Mouse (Mus musculus) forebrain, embryonic 12.5 days (tissue): ENCODE results near the gene Bst1. TPM values are rescaled to one million over a fixed set of nuclear protein-coding genes. Genes with fewer than 3 reads are reported as not detected.

ENCODE experiments used
- ATAC-seq: fragments of 200-750 bp; cut with Nextera tagmentation; 2 replicates; pipeline ENCODE4 v1.8.0; 2017; ENCODE audit warnings: moderate TSS enrichment; ENCODE audit not compliant: low FRiP score
- H3K27ac ChIP-seq: fragments of 300-500 bp; sonication (generic); 2 replicates; pipeline ENCODE4 v1.5.1; 2016; ENCODE audit warnings: mild to moderate bottlenecking
- H3K27me3 ChIP-seq: fragments of 300-500 bp; sonication (generic); 2 replicates; pipeline ENCODE4 v1.6.1; 2016; ENCODE audit warnings: mild to moderate bottlenecking
- H3K36me3 ChIP-seq: fragments of 300-500 bp; sonication (generic); replicated peaks from 2 replicates; pipeline ENCODE4 v1.6.1; 2016; ENCODE audit warnings: mild to moderate bottlenecking
- H3K4me1 ChIP-seq: fragments of 300-500 bp; sonication (generic); 2 replicates; pipeline ENCODE4 v1.6.1; 2016
- H3K4me2 ChIP-seq: fragments of 300-500 bp; sonication (generic); 2 replicates; pipeline ENCODE4 v1.6.1; 2016; ENCODE audit warnings: mild to moderate bottlenecking, moderate library complexity
- H3K4me3 ChIP-seq: fragments of 300-500 bp; sonication (generic); replicated peaks from 2 replicates; pipeline ENCODE4 v1.5.1; 2016; ENCODE audit warnings: mild to moderate bottlenecking
- H3K9ac ChIP-seq: fragments of 300-500 bp; sonication (generic); 2 replicates; pipeline ENCODE4 v1.6.1; 2016; ENCODE audit warnings: mild to moderate bottlenecking
- H3K9me3 ChIP-seq: fragments of 300-500 bp; sonication (generic); 2 replicates; pipeline ENCODE4 v1.6.1; 2016
- whole genome bisulfite sequencing: fragments of 180-500 bp; shearing (Covaris S2); methylation state at CpG from one replicate; pipeline ENCODE4 v1.1.7; 2016; 5-methylcytosine and 5-hydroxymethylcytosine counted together
- polyA plus RNA-seq: library from polyadenylated mRNA; unstranded; fragments of >200 nt; fragmentation: Nextera tagmentation; extraction: Ambion mirVana; gene quantifications from 2 replicates; pipeline ENCODE4 v1.2.1, GENCODE M21; 2016

Bst1 gene
- polyA plus RNA-seq, 1 experiment from 2014 or later, result not detected

GRCm38 (mm10) chr5:43868711-43869600, 50.3 kb downstream of the Bst1 start:
- Histone ChIP-seq H3K27me3 (no peaks in the 10 kb centered on the region; the same call in 1 of the 2 replicates), H3K4me3 (peak overlapping the region; percentile 32), H3K36me3 (no peaks in the 10 kb centered on the region), H3K9ac (peak overlapping the region; percentile 27; the same call in 1 of the 2 replicates), H3K4me1 (peaks cover 9% of the 10 kb centered on the region), H3K4me2 (peak overlapping the region; percentile 63), H3K27ac (no peak overlapping the region), H3K9me3 (no peaks in the 10 kb centered on the region)
- no peak for ATAC-seq
- 3% methylated on average over 28 of the region's 28 CpGs for WGBS

- H3K4me2 ChIP-seq, result no peak overlapping the region
- H3K9ac ChIP-seq, result no peak overlapping the region
- no peaks in the 10 kb centered on the region for H3K36me3 ChIP-seq
- H3K9me3 ChIP-seq, result no peaks in the 10 kb centered on the region
- peaks cover 9% of the 10 kb centered on the region for H3K4me1 ChIP-seq
- no peaks in the 10 kb centered on the region; the same call in 1 of the 2 replicates for H3K27me3 ChIP-seq
- WGBS, result 71% methylated on average over 1 of the region's 1 CpGs
- no peak overlapping the region for H3K4me3 ChIP-seq
- ATAC-seq, result no peak
- no peak overlapping the region for H3K27ac ChIP-seq
These were observed 53.2 kb downstream of the Bst1 start for GRCm38 (mm10) chr5:43871845-43872244.

GRCm38 (mm10) chr5:43872652-43873051, 54.0 kb downstream of the Bst1 start:
- no peak for ATAC-seq
- 69% methylated on average over 1 of the region's 1 CpGs for WGBS
- Histone ChIP-seq H3K27ac (no peak overlapping the region), H3K27me3 (no peaks in the 10 kb centered on the region; the same call in 1 of the 2 replicates), H3K4me1 (peaks cover 9% of the 10 kb centered on the region), H3K9ac (no peak overlapping the region), H3K9me3 (no peaks in the 10 kb centered on the region), H3K4me3 (no peak overlapping the region), H3K36me3 (no peaks in the 10 kb centered on the region), H3K4me2 (no peak overlapping the region)

GRCm38 (mm10) chr5:43882034-43882433, 63.3 kb downstream of the Bst1 start:
- no peak for ATAC-seq
- H3K4me1 ChIP-seq, result no peaks in the 10 kb centered on the region
- H3K4me3 ChIP-seq, result no peak overlapping the region
- H3K27ac ChIP-seq, result no peak overlapping the region
- no peaks in the 10 kb centered on the region for H3K36me3 ChIP-seq
- H3K27me3 ChIP-seq, result no peaks in the 10 kb centered on the region
- H3K4me2 ChIP-seq, result no peak overlapping the region
- no peaks in the 10 kb centered on the region for H3K9me3 ChIP-seq
- no peak overlapping the region for H3K9ac ChIP-seq
- 85% methylated on average over 3 of the region's 3 CpGs for WGBS

GRCm38 (mm10) chr5:43885060-43885820, 66.6 kb downstream of the Bst1 start:
- Histone ChIP-seq H3K27ac (no peak overlapping the region), H3K4me1 (no peaks in the 10 kb centered on the region), H3K4me3 (no peak overlapping the region), H3K9ac (no peak overlapping the region), H3K4me2 (no peak overlapping the region), H3K27me3 (no peaks in the 10 kb centered on the region), H3K36me3 (no peaks in the 10 kb centered on the region), H3K9me3 (no peaks in the 10 kb centered on the region)
- ATAC-seq, result no peak
- 27% methylated on average over 3 of the region's 3 CpGs for WGBS

- Histone ChIP-seq H3K9me3 (no peaks in the 10 kb centered on the region), H3K27ac (no peak overlapping the region), H3K4me3 (no peak overlapping the region), H3K27me3 (no peaks in the 10 kb centered on the region), H3K9ac (no peak overlapping the region), H3K36me3 (no peaks in the 10 kb centered on the region), H3K4me1 (no peaks in the 10 kb centered on the region), H3K4me2 (no peak overlapping the region)
- 10% methylated on average over 1 of the region's 1 CpGs for WGBS
- ATAC-seq, result no peak
These were observed 73.7 kb downstream of the Bst1 start for GRCm38 (mm10) chr5:43892386-43892785.

Other genes starting within 250 kb of the Bst1 start
- 9.6 and 10.5 TPM in 2 replicates for gene Cc2d2a, start 156.5 kb upstream of the Bst1 start, polyA plus RNA-seq
- gene Fbxl5, start 2.8 kb downstream of the Bst1 start, polyA plus RNA-seq, result 70.1 and 70.5 TPM in 2 replicates
- 3.5 and 3.7 TPM in 2 replicates for gene Cd38, start 49.7 kb downstream of the Bst1 start, polyA plus RNA-seq
- gene Gm7879, start 94.3 kb downstream of the Bst1 start, polyA plus RNA-seq, result 1.3 TPM in 1 of 2 replicates, not detected in the other
- 0.35 and 1.0 TPM in 2 replicates for gene Fgfbp1, start 162.9 kb downstream of the Bst1 start, polyA plus RNA-seq